Mouse (Mus musculus): ENCODE results near the gene Ston1. TPM values are rescaled to one million over a fixed set of nuclear protein-coding genes. Genes with fewer than 3 reads are reported as not detected.

Gene Ston1
- polyA plus RNA-seq, 1 experiment = 9.3 TPM

- H3K4me3 ChIP-seq (ENCODE audit: extremely low read depth, insufficient read depth, insufficient read length) = no peak overlapping the region
- no peak overlapping the region for H3K27ac ChIP-seq (ENCODE audit: insufficient read depth, low read length)
- DNase-seq (ENCODE audit: low read depth in 1 of 2, low spot score in 2 of 2) = no peak
- H3K27me3 ChIP-seq (ENCODE audit: control insufficient read depth, insufficient read depth, low read length) = no peaks in the 10 kb centered on the region
- H3K36me3 ChIP-seq (ENCODE audit: control insufficient read depth, insufficient read depth, low read length) = no peaks in the 10 kb centered on the region
- WGBS = 87% methylated on average over 3 of the region's 3 CpGs
- no peak for TF ChIP-seq CTCF (IDR thresholded peaks at IDR 0.05; ENCODE audit: extremely low read depth, insufficient read depth, insufficient read length, insufficient replicate concordance)
- TF ChIP-seq POLR2A (IDR thresholded peaks at IDR 0.05; ENCODE audit: low read depth, low read length) = no peak
- H3K4me1 ChIP-seq (ENCODE audit: control insufficient read depth, insufficient read depth, insufficient read length) = no peaks in the 10 kb centered on the region
Measured at GRCm38 (mm10) chr17:88613721-88614120, 16.2 kb downstream of the Ston1 start.

GRCm38 (mm10) chr17:88614234-88614633, 16.8 kb downstream of the Ston1 start:
- 78% methylated on average over 3 of the region's 3 CpGs for WGBS
- H3K27me3 ChIP-seq (ENCODE audit: control insufficient read depth, insufficient read depth, low read length) = no peaks in the 10 kb centered on the region
- no peaks in the 10 kb centered on the region for H3K4me1 ChIP-seq (ENCODE audit: control insufficient read depth, insufficient read depth, insufficient read length)
- DNase-seq (ENCODE audit: low read depth in 1 of 2, low spot score in 2 of 2) = no peak
- no peak overlapping the region for H3K4me3 ChIP-seq (ENCODE audit: extremely low read depth, insufficient read depth, insufficient read length)
- no peak for TF ChIP-seq CTCF (IDR thresholded peaks at IDR 0.05; ENCODE audit: extremely low read depth, insufficient read depth, insufficient read length, insufficient replicate concordance)
- no peak for TF ChIP-seq POLR2A (IDR thresholded peaks at IDR 0.05; ENCODE audit: low read depth, low read length)
- H3K27ac ChIP-seq (ENCODE audit: insufficient read depth, low read length) = no peak overlapping the region
- no peaks in the 10 kb centered on the region for H3K36me3 ChIP-seq (ENCODE audit: control insufficient read depth, insufficient read depth, low read length)

- no peaks in the 10 kb centered on the region for H3K27me3 ChIP-seq (ENCODE audit: control insufficient read depth, insufficient read depth, low read length)
- H3K4me1 ChIP-seq (ENCODE audit: control insufficient read depth, insufficient read depth, insufficient read length) = no peaks in the 10 kb centered on the region
- DNase-seq (ENCODE audit: low read depth in 1 of 2, low spot score in 2 of 2) = no peak
- WGBS = 100% methylated on average over 1 of the region's 1 CpGs
- no peaks in the 10 kb centered on the region for H3K36me3 ChIP-seq (ENCODE audit: control insufficient read depth, insufficient read depth, low read length)
- TF ChIP-seq CTCF (IDR thresholded peaks at IDR 0.05; ENCODE audit: extremely low read depth, insufficient read depth, insufficient read length, insufficient replicate concordance) = no peak
- H3K4me3 ChIP-seq (ENCODE audit: extremely low read depth, insufficient read depth, insufficient read length) = no peak overlapping the region
- H3K27ac ChIP-seq (ENCODE audit: insufficient read depth, low read length) = no peak overlapping the region
Measured at GRCm38 (mm10) chr17:88614733-88615132, 17.2 kb downstream of the Ston1 start.

GRCm38 (mm10) chr17:88615492-88616155, 18.1 kb downstream of the Ston1 start:
- Histone ChIP-seq H3K36me3 (ENCODE audit: control insufficient read depth, insufficient read depth, low read length) (no peaks in the 10 kb centered on the region), H3K4me1 (ENCODE audit: control insufficient read depth, insufficient read depth, insufficient read length) (no peaks in the 10 kb centered on the region; the same call in 1 of the 2 replicates), H3K27ac (ENCODE audit: insufficient read depth, low read length) (no peak overlapping the region), H3K4me3 (ENCODE audit: extremely low read depth, insufficient read depth, insufficient read length) (no peak overlapping the region), H3K27me3 (ENCODE audit: control insufficient read depth, insufficient read depth, low read length) (no peaks in the 10 kb centered on the region)
- DNase-seq (ENCODE audit: low read depth in 1 of 2, low spot score in 2 of 2) = no peak
- WGBS = 75% methylated on average over 1 of the region's 1 CpGs
- TF ChIP-seq CTCF (IDR thresholded peaks at IDR 0.05; ENCODE audit: extremely low read depth, insufficient read depth, insufficient read length, insufficient replicate concordance) = no peak
- TF ChIP-seq POLR2A (IDR thresholded peaks at IDR 0.05; ENCODE audit: low read depth, low read length) = no peak

- WGBS = 29% methylated on average over 4 of the region's 4 CpGs
- DNase-seq (ENCODE audit: low read depth in 1 of 2, low spot score in 2 of 2) = no peak
- Histone ChIP-seq H3K4me1 (ENCODE audit: control insufficient read depth, insufficient read depth, insufficient read length) (peaks cover 5% of the 10 kb centered on the region; the same call in 1 of the 2 replicates), H3K36me3 (ENCODE audit: control insufficient read depth, insufficient read depth, low read length) (no peaks in the 10 kb centered on the region), H3K4me3 (ENCODE audit: extremely low read depth, insufficient read depth, insufficient read length) (no peak overlapping the region), H3K27me3 (ENCODE audit: control insufficient read depth, insufficient read depth, low read length) (no peaks in the 10 kb centered on the region), H3K27ac (ENCODE audit: insufficient read depth, low read length) (no peak overlapping the region)
- TF ChIP-seq POLR2A (IDR thresholded peaks at IDR 0.05; ENCODE audit: low read depth, low read length) = no peak
- TF ChIP-seq CTCF (IDR thresholded peaks at IDR 0.05; ENCODE audit: extremely low read depth, insufficient read depth, insufficient read length, insufficient replicate concordance) = no peak
Measured at GRCm38 (mm10) chr17:88620935-88621334, 23.5 kb downstream of the Ston1 start.

- no peak overlapping the region for H3K27ac ChIP-seq (ENCODE audit: insufficient read depth, low read length)
- no peaks in the 10 kb centered on the region for H3K36me3 ChIP-seq (ENCODE audit: control insufficient read depth, insufficient read depth, low read length)
- peaks cover 5% of the 10 kb centered on the region; the same call in 1 of the 2 replicates for H3K4me1 ChIP-seq (ENCODE audit: control insufficient read depth, insufficient read depth, insufficient read length)
- no peaks in the 10 kb centered on the region for H3K27me3 ChIP-seq (ENCODE audit: control insufficient read depth, insufficient read depth, low read length)
- WGBS = 79% methylated on average over 3 of the region's 3 CpGs
- H3K4me3 ChIP-seq (ENCODE audit: extremely low read depth, insufficient read depth, insufficient read length) = no peak overlapping the region
- no peak for DNase-seq (ENCODE audit: low read depth in 1 of 2, low spot score in 2 of 2)
- TF ChIP-seq CTCF (IDR thresholded peaks at IDR 0.05; ENCODE audit: extremely low read depth, insufficient read depth, insufficient read length, insufficient replicate concordance) = no peak
Measured at GRCm38 (mm10) chr17:88621374-88621773, 23.9 kb downstream of the Ston1 start.

GRCm38 (mm10) chr17:88622711-88623110, 25.2 kb downstream of the Ston1 start:
- no peak for DNase-seq (ENCODE audit: low read depth in 1 of 2, low spot score in 2 of 2)
- no peak for TF ChIP-seq POLR2A (IDR thresholded peaks at IDR 0.05; ENCODE audit: low read depth, low read length)
- TF ChIP-seq CTCF (IDR thresholded peaks at IDR 0.05; ENCODE audit: extremely low read depth, insufficient read depth, insufficient read length, insufficient replicate concordance) = no peak
- H3K36me3 ChIP-seq (ENCODE audit: control insufficient read depth, insufficient read depth, low read length) = no peaks in the 10 kb centered on the region
- peaks cover 5% of the 10 kb centered on the region; the same call in 1 of the 2 replicates for H3K4me1 ChIP-seq (ENCODE audit: control insufficient read depth, insufficient read depth, insufficient read length)
- no peak overlapping the region for H3K27ac ChIP-seq (ENCODE audit: insufficient read depth, low read length)
- WGBS = 88% methylated on average over 1 of the region's 1 CpGs
- no peaks in the 10 kb centered on the region for H3K27me3 ChIP-seq (ENCODE audit: control insufficient read depth, insufficient read depth, low read length)
- H3K4me3 ChIP-seq (ENCODE audit: extremely low read depth, insufficient read depth, insufficient read length) = no peak overlapping the region

Measured in spleen, adult 2 months (tissue).